10 mouse cellular contexts compared by ENCODE assay signal in the genomic region with DNA sequence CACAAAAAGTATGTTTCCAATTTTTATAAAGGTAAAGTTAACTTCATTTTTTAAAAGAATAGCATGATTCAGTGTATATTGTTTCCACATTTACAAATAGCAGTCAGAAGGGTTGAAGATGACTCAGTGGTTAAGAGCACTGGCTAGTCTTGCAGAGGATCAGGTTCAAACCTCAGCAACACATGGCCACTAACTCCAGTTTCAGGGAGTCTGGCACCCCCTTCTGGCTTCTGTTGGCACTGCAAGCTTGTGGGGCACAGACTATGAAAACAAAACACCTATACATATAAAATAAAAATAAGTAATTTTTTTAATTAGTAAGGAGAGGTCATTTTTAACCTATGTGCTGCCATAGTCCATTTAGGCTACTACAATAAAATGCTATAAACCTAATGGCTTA.
A peak's percentile ranks its signal among the peaks of the same experiment; 100 is the strongest.
DNase-seq lines count a peak whose midpoint lies in the region; ATAC-seq and TF ChIP-seq lines count a peak whose summit lies in the region.
"Had no signal": no experiment of that assay in that cellular context is flagged by ENCODE, and none has a peak within 500 bp of the region (broad histone marks: within the 10 kb centered on the region; RNA-seq: fewer than 3 reads in every experiment).

No protein-coding gene starts in this region.

- H3K4me1 ChIP-seq in lung, embryonic 14.5 days (ENCODE audit: insufficient read depth) = no peaks in the 10 kb centered on the region
- H3K4me1 ChIP-seq: heart, embryonic 13.5 days had no signal

- DNase-seq in cerebellum, postnatal 10 days = peak; percentile 27 to 42
- DNase-seq in cerebellum, adult 11 months = no peak
- peak; percentile 29 for DNase-seq in lung, embryonic 14.5 days
- no peak for DNase-seq in lung, postnatal 4 days
- DNase-seq in c-Kit-positive CD71-positive TER-119-negative erythroid progenitor cells, embryonic 14.5 days (ENCODE audit: low read depth) = peak; percentile 21
- DNase-seq in thymus, postnatal 0 days (ENCODE audit: low spot score) = peak; percentile 16
- DNase-seq in right cerebral cortex, postnatal 25 days = no peak
- no peak for DNase-seq in ovary, adult 18-20 months (ENCODE audit: low spot score)
- DNase-seq: retina, postnatal 1 day had no signal

- no peaks in the 10 kb centered on the region for H3K27me3 ChIP-seq in lung, embryonic 14.5 days (ENCODE audit: insufficient read depth, low read length)
- H3K27me3 ChIP-seq: heart, embryonic 13.5 days had no signal

- peak; percentile 50 for TF ChIP-seq CTCF in lung, embryonic 14.5 days (IDR thresholded peaks at IDR 0.05; ENCODE audit: low read depth)

- H3K27ac ChIP-seq in lung, embryonic 14.5 days (ENCODE audit: low read depth) = no peak overlapping the region
- H3K27ac ChIP-seq: heart, embryonic 13.5 days had no signal

- H3K4me2 ChIP-seq in lung, embryonic 14.5 days = no peak overlapping the region
- H3K4me2 ChIP-seq: heart, embryonic 13.5 days had no signal

- no peaks in the 10 kb centered on the region for H3K36me3 ChIP-seq in lung, embryonic 14.5 days (ENCODE audit: insufficient read depth)
- H3K36me3 ChIP-seq: heart, embryonic 13.5 days had no signal

- H3K9me3 ChIP-seq in lung, embryonic 14.5 days (ENCODE audit: low read depth, low read length) = no peaks in the 10 kb centered on the region
- H3K9me3 ChIP-seq: heart, embryonic 13.5 days had no signal

- no peak for ATAC-seq in lung, embryonic 14.5 days (ENCODE audit: insufficient read depth)

- H3K4me3 ChIP-seq in lung, embryonic 14.5 days (ENCODE audit: low read depth, low read length) = no peak overlapping the region
- H3K4me3 ChIP-seq: heart, embryonic 13.5 days had no signal

- no peak overlapping the region for H3K9ac ChIP-seq in lung, embryonic 14.5 days
- H3K9ac ChIP-seq: heart, embryonic 13.5 days had no signal

Comparison
In these comparisons a context has a peak if more than half of its experiments do, and no peak if none do; other contexts are left out.
1. DNase-seq: peak in cerebellum, postnatal 10 days (2 of 2), lung, embryonic 14.5 days (single experiment), c-Kit-positive CD71-positive TER-119-negative erythroid progenitor cells, embryonic 14.5 days (single experiment) and thymus, postnatal 0 days (single experiment); none in cerebellum, adult 11 months (single experiment), lung, postnatal 4 days (0 of 2), right cerebral cortex, postnatal 25 days (single experiment) and ovary, adult 18-20 months (single experiment).